Mouse (Mus musculus): Measurements from ENCODE around the gene Mier2. TPM values are rescaled to one million over a fixed set of nuclear protein-coding genes. Genes with fewer than 3 reads are reported as not detected.

The Mier2 gene
- polyA plus RNA-seq, 1 experiment from 2014 or later: 74.8 TPM

- peaks cover 59% of the 10 kb centered on the region for H3K36me3 ChIP-seq
- H3K27ac ChIP-seq: no peak overlapping the region
- no peak overlapping the region for H3K4me2 ChIP-seq
- H3K27me3 ChIP-seq: no peaks in the 10 kb centered on the region
- no peak overlapping the region for H3K4me3 ChIP-seq (replicated peaks)
- peaks cover 23% of the 10 kb centered on the region for H3K4me1 ChIP-seq (replicated peaks)
- no peak overlapping the region for H3K9ac ChIP-seq (replicated peaks)
- H3K9me3 ChIP-seq: no peaks in the 10 kb centered on the region
- WGBS: 89% methylated on average over 9 of the region's 9 CpGs
- no peak for ATAC-seq (ENCODE audit: insufficient number of reproducible peaks, insufficient read depth, low FRiP score, low TSS enrichment, low read depth)
Observed at GRCm38 (mm10) chr10:79550366-79550765, 4.6 kb downstream of the Mier2 start.

DNA sequence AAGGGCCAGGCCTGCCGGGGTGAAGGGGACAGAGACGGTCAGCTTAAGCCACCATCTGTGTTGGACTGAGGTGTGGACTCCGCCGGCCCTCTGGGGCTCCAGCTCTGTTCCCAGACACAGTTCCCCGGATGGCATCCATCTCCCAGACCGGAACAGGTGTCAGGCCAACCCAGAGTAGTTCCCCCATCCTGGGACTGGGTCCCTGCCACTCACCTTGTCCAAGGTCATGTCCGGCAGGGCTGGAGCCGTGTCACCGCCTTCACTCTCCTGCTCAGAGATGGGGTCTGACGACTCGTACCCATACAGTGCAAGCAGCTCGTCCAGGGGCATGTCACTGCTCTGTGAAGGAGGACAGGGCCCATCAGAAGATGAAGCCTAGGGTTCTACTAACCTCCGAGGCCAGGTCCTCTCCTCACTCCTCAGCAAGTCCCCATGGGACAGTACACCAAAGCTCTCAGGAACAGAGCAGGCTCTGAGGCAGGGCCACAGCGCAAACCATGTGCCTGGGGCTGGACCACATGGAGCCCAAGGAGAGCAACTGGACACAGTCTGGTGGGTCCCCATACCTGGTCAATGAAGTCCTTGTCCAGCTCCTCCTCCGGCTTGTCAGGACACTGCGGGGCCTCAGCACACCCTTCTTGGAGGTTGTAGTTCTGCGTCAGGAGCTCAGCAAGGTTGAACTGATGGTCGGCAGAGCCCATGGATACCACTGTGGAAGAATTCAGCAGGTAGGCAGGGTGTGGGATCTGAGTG lies 5.9 kb downstream of the Mier2 start:
- 95% methylated on average over 18 of the region's 18 CpGs for WGBS
- H3K27me3 ChIP-seq: no peaks in the 10 kb centered on the region

GRCm38 (mm10) chr10:79548546-79548945 lies 6.5 kb downstream of the Mier2 start:
- peaks cover 78% of the 10 kb centered on the region for H3K36me3 ChIP-seq
- no peak overlapping the region for H3K4me3 ChIP-seq (replicated peaks)
- no peak overlapping the region for H3K4me2 ChIP-seq
- 93% methylated on average over 5 of the region's 5 CpGs for WGBS
- no peaks in the 10 kb centered on the region for H3K9me3 ChIP-seq
- H3K27ac ChIP-seq: no peak overlapping the region
- peaks cover 15% of the 10 kb centered on the region for H3K4me1 ChIP-seq (replicated peaks)
- no peak for ATAC-seq (ENCODE audit: insufficient number of reproducible peaks, insufficient read depth, low FRiP score, low TSS enrichment, low read depth)
- H3K9ac ChIP-seq (replicated peaks): no peak overlapping the region
- no peaks in the 10 kb centered on the region for H3K27me3 ChIP-seq

More for the DNA sequence above, 5.9 kb downstream of the Mier2 start:
- Histone ChIP-seq H3K27ac (no peak overlapping the region), H3K4me2 (no peak overlapping the region), H3K4me3 (replicated peaks) (no peak overlapping the region), H3K9me3 (no peaks in the 10 kb centered on the region), H3K36me3 (peaks cover 72% of the 10 kb centered on the region), H3K4me1 (replicated peaks) (peaks cover 21% of the 10 kb centered on the region), H3K9ac (replicated peaks) (no peak overlapping the region)
- no peak for ATAC-seq (ENCODE audit: insufficient number of reproducible peaks, insufficient read depth, low FRiP score, low TSS enrichment, low read depth)

DNA sequence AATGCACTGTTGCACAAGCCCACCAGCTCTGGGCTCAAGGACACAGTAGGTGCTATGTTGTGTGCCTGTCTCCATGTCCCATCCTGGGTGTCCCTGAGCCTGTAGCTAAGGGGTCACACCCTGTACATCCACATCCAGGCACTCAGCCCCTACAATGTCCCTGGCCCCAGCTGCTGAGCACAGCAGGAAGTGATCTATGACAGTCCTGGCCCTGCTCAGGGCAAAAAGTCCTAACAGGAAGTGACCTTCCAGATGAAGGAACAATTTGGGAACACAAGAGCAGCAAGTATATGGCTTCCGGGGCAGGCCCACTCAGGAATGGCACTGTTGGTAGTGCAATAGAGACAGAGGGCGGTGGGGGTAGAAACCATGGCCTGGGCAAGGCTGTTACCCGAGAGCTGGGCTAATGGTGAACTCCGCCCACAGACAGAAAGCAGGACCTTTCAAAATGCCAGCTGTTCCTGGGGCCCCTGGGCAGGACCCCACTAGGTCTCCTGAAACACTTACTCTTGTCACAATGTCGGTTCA lies 7.8 kb downstream of the Mier2 start:
- Histone ChIP-seq H3K4me2 (no peak overlapping the region), H3K4me3 (replicated peaks) (no peak overlapping the region), H3K27ac (no peak overlapping the region), H3K27me3 (no peaks in the 10 kb centered on the region), H3K9me3 (no peaks in the 10 kb centered on the region), H3K36me3 (peaks cover 91% of the 10 kb centered on the region), H3K9ac (replicated peaks) (no peak overlapping the region), H3K4me1 (replicated peaks) (peaks cover 2% of the 10 kb centered on the region)
- no peak for ATAC-seq (ENCODE audit: insufficient number of reproducible peaks, insufficient read depth, low FRiP score, low TSS enrichment, low read depth)
- 79% methylated on average over 5 of the region's 5 CpGs for WGBS

- WGBS: 90% methylated on average over 11 of the region's 11 CpGs
- H3K27me3 ChIP-seq: no peaks in the 10 kb centered on the region
- ATAC-seq (ENCODE audit: insufficient number of reproducible peaks, insufficient read depth, low FRiP score, low TSS enrichment, low read depth): no peak
- H3K9ac ChIP-seq (replicated peaks): no peak overlapping the region
- no peaks in the 10 kb centered on the region for H3K4me1 ChIP-seq (replicated peaks)
- H3K36me3 ChIP-seq: peaks cover 98% of the 10 kb centered on the region
- H3K4me2 ChIP-seq: no peak overlapping the region
- H3K4me3 ChIP-seq (replicated peaks): no peak overlapping the region
- H3K27ac ChIP-seq: no peak overlapping the region
- no peaks in the 10 kb centered on the region for H3K9me3 ChIP-seq
Observed at GRCm38 (mm10) chr10:79546483-79546882, 8.5 kb downstream of the Mier2 start.

DNA sequence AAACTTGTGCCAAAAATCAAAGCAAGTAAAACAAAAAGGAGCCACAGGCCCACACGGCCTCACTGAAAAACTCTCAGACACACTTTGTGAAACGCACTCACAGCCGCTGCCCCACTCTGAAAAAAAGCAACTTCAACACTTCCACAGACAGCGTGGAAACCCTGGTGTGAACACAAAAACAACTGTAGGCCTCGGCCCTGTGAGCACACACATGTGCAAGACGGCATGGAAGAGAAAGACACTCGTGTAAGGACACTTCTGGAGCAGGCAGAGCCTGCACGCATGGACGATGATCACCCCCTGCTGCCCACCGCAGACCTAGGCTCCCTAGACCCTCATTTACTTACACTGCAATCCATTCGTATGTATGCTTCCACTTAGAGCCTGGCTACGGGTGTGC lies 9.1 kb downstream of the Mier2 start:
- H3K36me3 ChIP-seq: peaks cover 100% of the 10 kb centered on the region
- H3K27ac ChIP-seq: no peak overlapping the region
- no peak overlapping the region for H3K4me2 ChIP-seq
- H3K9me3 ChIP-seq: no peaks in the 10 kb centered on the region
- no peaks in the 10 kb centered on the region for H3K27me3 ChIP-seq
- H3K4me3 ChIP-seq (replicated peaks): no peak overlapping the region
- no peaks in the 10 kb centered on the region for H3K4me1 ChIP-seq (replicated peaks)
- WGBS: 92% methylated on average over 12 of the region's 12 CpGs
- no peak overlapping the region for H3K9ac ChIP-seq (replicated peaks)
- no peak for ATAC-seq (ENCODE audit: insufficient number of reproducible peaks, insufficient read depth, low FRiP score, low TSS enrichment, low read depth)

- 93% methylated on average over 5 of the region's 5 CpGs for WGBS
- no peak for ATAC-seq (ENCODE audit: insufficient number of reproducible peaks, insufficient read depth, low FRiP score, low TSS enrichment, low read depth)
- H3K4me3 ChIP-seq (replicated peaks): no peak overlapping the region
Observed at GRCm38 (mm10) chr10:79544631-79545030, 10.4 kb downstream of the Mier2 start.

DNA sequence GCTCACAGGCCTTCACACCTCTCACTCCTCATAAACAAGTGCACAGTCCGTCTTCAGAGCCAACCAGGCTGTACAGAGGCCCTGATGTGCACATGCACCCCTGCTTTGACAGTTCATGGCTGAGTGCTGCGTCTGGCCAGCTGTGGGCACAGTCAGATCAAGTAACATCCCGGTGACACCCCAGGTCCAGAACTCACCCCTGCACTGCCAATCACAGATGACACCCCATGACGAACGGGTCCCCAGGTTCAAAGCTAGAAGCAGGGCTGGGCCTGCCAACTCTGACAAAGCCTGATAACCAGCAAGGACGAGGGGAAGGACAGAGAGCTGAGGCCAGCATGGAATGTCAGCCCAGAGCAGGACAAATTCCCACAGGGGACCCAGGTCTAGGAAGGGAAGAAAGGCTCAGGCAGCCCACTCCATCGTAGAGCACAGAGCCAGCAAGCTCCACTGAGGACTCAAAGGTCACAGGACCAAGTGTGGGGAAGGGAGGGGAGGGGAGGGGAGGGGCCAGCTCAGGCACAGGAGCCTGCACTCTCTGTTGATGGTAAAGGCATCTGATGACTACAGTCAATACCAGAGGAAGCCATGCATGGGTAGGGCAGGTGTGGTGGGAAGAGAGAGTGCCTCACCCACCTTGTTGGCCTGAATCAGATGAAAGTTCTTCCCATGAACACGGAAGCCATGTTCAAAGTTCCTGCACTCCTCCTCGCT lies 11.0 kb downstream of the Mier2 start:
- H3K27me3 ChIP-seq: no peaks in the 10 kb centered on the region
- no peaks in the 10 kb centered on the region for H3K9me3 ChIP-seq
- H3K4me3 ChIP-seq (replicated peaks): no peak overlapping the region
- H3K36me3 ChIP-seq: peaks cover 99% of the 10 kb centered on the region
- H3K4me1 ChIP-seq (replicated peaks): no peaks in the 10 kb centered on the region
- ATAC-seq (ENCODE audit: insufficient number of reproducible peaks, insufficient read depth, low FRiP score, low TSS enrichment, low read depth): no peak
- no peak overlapping the region for H3K9ac ChIP-seq (replicated peaks)
- 80% methylated on average over 9 of the region's 9 CpGs for WGBS
- no peak overlapping the region for H3K27ac ChIP-seq
- H3K4me2 ChIP-seq: no peak overlapping the region

More at GRCm38 (mm10) chr10:79544631-79545030, 10.4 kb downstream of the Mier2 start:
- H3K27ac ChIP-seq: no peak overlapping the region
- H3K4me2 ChIP-seq: no peak overlapping the region
- no peak overlapping the region for H3K9ac ChIP-seq (replicated peaks)
- peaks cover 100% of the 10 kb centered on the region for H3K36me3 ChIP-seq
- H3K27me3 ChIP-seq: no peaks in the 10 kb centered on the region
- no peaks in the 10 kb centered on the region for H3K9me3 ChIP-seq
- H3K4me1 ChIP-seq (replicated peaks): no peaks in the 10 kb centered on the region

- no peak overlapping the region for H3K27ac ChIP-seq
- ATAC-seq (ENCODE audit: insufficient number of reproducible peaks, insufficient read depth, low FRiP score, low TSS enrichment, low read depth): no peak
- no peaks in the 10 kb centered on the region for H3K4me1 ChIP-seq (replicated peaks)
- no peak overlapping the region for H3K4me2 ChIP-seq
- 93% methylated on average over 11 of the region's 11 CpGs for WGBS
- no peaks in the 10 kb centered on the region for H3K9me3 ChIP-seq
- peaks cover 97% of the 10 kb centered on the region for H3K36me3 ChIP-seq
- no peak overlapping the region for H3K4me3 ChIP-seq (replicated peaks)
- no peak overlapping the region for H3K9ac ChIP-seq (replicated peaks)
- H3K27me3 ChIP-seq: no peaks in the 10 kb centered on the region
Observed at GRCm38 (mm10) chr10:79542171-79542570, 12.8 kb downstream of the Mier2 start.

DNA sequence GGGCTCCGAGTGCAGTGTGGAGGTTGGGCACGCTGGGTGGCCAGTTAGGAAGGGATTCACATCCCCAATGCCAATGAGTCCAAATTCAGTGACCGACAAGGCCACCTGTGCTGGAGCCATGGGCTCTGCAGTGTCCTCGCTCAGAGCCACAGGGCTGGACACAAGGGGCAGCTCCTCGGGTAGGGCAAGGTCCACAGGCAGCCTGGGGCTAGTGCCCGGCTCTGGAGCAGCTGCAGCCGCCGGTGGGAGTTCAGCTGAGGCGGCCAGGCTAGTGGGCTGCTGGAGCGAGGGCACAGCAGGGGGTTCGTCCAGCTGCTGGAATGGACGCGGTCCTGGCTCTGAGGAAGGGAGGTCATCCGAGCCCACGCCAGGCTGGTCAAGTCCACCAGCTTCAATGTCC lies 13.5 kb downstream of the Mier2 start:
- Histone ChIP-seq H3K27me3 (no peaks in the 10 kb centered on the region), H3K4me2 (no peak overlapping the region), H3K4me1 (replicated peaks) (no peaks in the 10 kb centered on the region), H3K4me3 (replicated peaks) (no peak overlapping the region), H3K9ac (replicated peaks) (no peak overlapping the region; the same call in 1 of the 2 replicates), H3K9me3 (no peaks in the 10 kb centered on the region), H3K27ac (no peak overlapping the region), H3K36me3 (peaks cover 92% of the 10 kb centered on the region)
- WGBS: 83% methylated on average over 15 of the region's 15 CpGs
- ATAC-seq (ENCODE audit: insufficient number of reproducible peaks, insufficient read depth, low FRiP score, low TSS enrichment, low read depth): no peak

GRCm38 (mm10) chr10:79540746-79541145 lies 14.3 kb downstream of the Mier2 start:
- H3K27ac ChIP-seq: no peak overlapping the region
- H3K4me2 ChIP-seq: no peak overlapping the region
- H3K27me3 ChIP-seq: no peaks in the 10 kb centered on the region
- peaks cover 84% of the 10 kb centered on the region for H3K36me3 ChIP-seq
- WGBS: 91% methylated on average over 11 of the region's 11 CpGs
- no peaks in the 10 kb centered on the region for H3K4me1 ChIP-seq (replicated peaks)
- no peak overlapping the region for H3K4me3 ChIP-seq (replicated peaks)
- H3K9ac ChIP-seq (replicated peaks): no peak overlapping the region
- no peaks in the 10 kb centered on the region for H3K9me3 ChIP-seq
- ATAC-seq (ENCODE audit: insufficient number of reproducible peaks, insufficient read depth, low FRiP score, low TSS enrichment, low read depth): no peak

Data from limb, embryonic 12.5 days (tissue).